Mouse (Mus musculus) 3T3-L1 (cell line): ENCODE data around the gene Arl3.
"Not testable (repeated sequence)": the region's sequence is repeated elsewhere in the genome, so short reads cannot be mapped to it uniquely, and the experiment has no call there.

Experiments used
- DNase-seq: peaks from one replicate; pipeline ENCODE4 v3.0.0-alpha.2; 2015; ENCODE audit warnings: low read depth, low spot score

Gene Arl3

GRCm38 (mm10) chr19:46591575-46591974 is 18.6 kb upstream of the Arl3 start:
- DNase-seq, result no peak

GRCm38 (mm10) chr19:46587823-46588508 is 15.0 kb upstream of the Arl3 start:
- DNase-seq, result peak; percentile 91

GRCm38 (mm10) chr19:46575196-46575595 is 2.2 kb upstream of the Arl3 start:
- no peak for DNase-seq

- no peak for DNase-seq
These were observed 992 bp upstream of the Arl3 start for GRCm38 (mm10) chr19:46573990-46574389.

GRCm38 (mm10) chr19:46572548-46572947 is 450 bp downstream of the Arl3 start:
- DNase-seq, result peak; percentile 62

GRCm38 (mm10) chr19:46571878-46572244 is 1.1 kb downstream of the Arl3 start:
- DNase-seq, result peak; percentile 56

GRCm38 (mm10) chr19:46571211-46571877 is 1.7 kb downstream of the Arl3 start:
- not testable (repeated sequence) for DNase-seq

- no peak for DNase-seq
These were observed 8.9 kb downstream of the Arl3 start for GRCm38 (mm10) chr19:46564043-46564462.

- DNase-seq, result no peak
These were observed 9.4 kb downstream of the Arl3 start for GRCm38 (mm10) chr19:46563603-46564002.

GRCm38 (mm10) chr19:46562581-46563515 is 10.2 kb downstream of the Arl3 start:
- DNase-seq, result no peak

GRCm38 (mm10) chr19:46562132-46562531 is 10.9 kb downstream of the Arl3 start:
- DNase-seq, result peak; percentile 93

- DNase-seq, result no peak
These were observed 14.4 kb downstream of the Arl3 start for GRCm38 (mm10) chr19:46558631-46559030.

GRCm38 (mm10) chr19:46558009-46558408 is 15.0 kb downstream of the Arl3 start:
- DNase-seq, result no peak

- DNase-seq, result no peak
These were observed 19.4 kb downstream of the Arl3 start for GRCm38 (mm10) chr19:46553541-46553955.

- no peak for DNase-seq
These were observed 20.5 kb downstream of the Arl3 start for GRCm38 (mm10) chr19:46552496-46552895.

- DNase-seq, result no peak
These were observed 22.6 kb downstream of the Arl3 start for GRCm38 (mm10) chr19:46550385-46550784.

GRCm38 (mm10) chr19:46548110-46548509 is 24.9 kb downstream of the Arl3 start:
- DNase-seq, result no peak

- DNase-seq, result no peak
These were observed 25.4 kb downstream of the Arl3 start for GRCm38 (mm10) chr19:46547565-46547964.

GRCm38 (mm10) chr19:46542750-46543149 is 30.2 kb downstream of the Arl3 start:
- no peak for DNase-seq

GRCm38 (mm10) chr19:46538213-46538612 is 34.8 kb downstream of the Arl3 start:
- DNase-seq, result peak; percentile 10

GRCm38 (mm10) chr19:46537357-46537756 is 35.6 kb downstream of the Arl3 start:
- DNase-seq, result no peak

GRCm38 (mm10) chr19:46534542-46535098 is 38.4 kb downstream of the Arl3 start:
- no peak for DNase-seq
